Mouse (Mus musculus) forebrain, embryonic 14.5 days (tissue): ENCODE measurements around the gene Btg1-ps2. TPM values are rescaled to one million over a fixed set of nuclear protein-coding genes. Genes with fewer than 3 reads are reported as not detected.
A peak's percentile ranks its signal among the peaks of the same experiment; 100 is the strongest.
"Not testable (repeated sequence)": the region's sequence is repeated elsewhere in the genome, so short reads cannot be mapped to it uniquely, and the experiment has no call there.

Experiments
- ATAC-seq: fragments of 200-750 bp; cut with Nextera tagmentation; 2 replicates; pipeline ENCODE4 v1.8.0; 2017; ENCODE audit warnings: mild to moderate bottlenecking, moderate library complexity
- DNase-seq: peaks from one replicate; pipeline ENCODE4 v3.0.0-alpha.2; 2015; ENCODE audit warnings: low spot score
- H3K27ac ChIP-seq: fragments of 300-500 bp; sonication (generic); 2 replicates; pipeline ENCODE4 v1.5.1; 2014; ENCODE audit warnings: low read depth, mild to moderate bottlenecking, control low read depth, low read length, moderate library complexity
- H3K27me3 ChIP-seq: fragments of 300-500 bp; sonication (generic); replicated peaks from 2 replicates; pipeline ENCODE4 v1.6.1; 2014; ENCODE audit warnings: low read length, control low read depth, mixed read lengths; ENCODE audit not compliant: control insufficient read depth, insufficient read depth
- H3K36me3 ChIP-seq: fragments of 300-500 bp; sonication (generic); 2 replicates; pipeline ENCODE4 v1.6.1; 2014; ENCODE audit warnings: low read length, control low read depth; ENCODE audit not compliant: control insufficient read depth, insufficient read depth
- H3K4me1 ChIP-seq: fragments of 300-500 bp; sonication (generic); 2 replicates; pipeline ENCODE4 v1.6.1; 2014; ENCODE audit warnings: antibody characterized with exemption, low read length, control low read depth; ENCODE audit not compliant: control insufficient read depth, insufficient read depth
- H3K4me2 ChIP-seq: fragments of 300-500 bp; sonication (generic); 2 replicates; pipeline ENCODE4 v1.6.1; 2014; ENCODE audit warnings: mild to moderate bottlenecking, control low read depth, low read length
- H3K4me3 ChIP-seq: fragments of 300-500 bp; sonication (generic); 2 replicates; pipeline ENCODE4 v1.5.1; 2014; ENCODE audit warnings: low read depth, low read length, control low read depth
- H3K9ac ChIP-seq: fragments of 300-500 bp; sonication (generic); 2 replicates; pipeline ENCODE4 v1.6.1; 2014; ENCODE audit warnings: mild to moderate bottlenecking, low read length, control low read depth, moderate library complexity
- H3K9me3 ChIP-seq: fragments of 300-500 bp; sonication (generic); replicated peaks from 2 replicates; pipeline ENCODE4 v1.6.1; 2016; ENCODE audit warnings: low read length, control low read depth, mixed read lengths; ENCODE audit not compliant: control insufficient read depth
- WGBS: fragments of 180-500 bp; shearing (Covaris S2); extraction: QIAGEN DNeasy Blood & Tissue Kit; methylation state at CpG from one replicate; pipeline ENCODE4 v1.1.7; 2014; 5-methylcytosine and 5-hydroxymethylcytosine counted together
- polyA plus RNA-seq: library from polyadenylated mRNA; unstranded; fragments of >200 nt; fragmentation: Nextera tagmentation; extraction: Ambion mirVana; gene quantifications from 2 replicates; pipeline ENCODE4 v1.2.1, GENCODE M21; 2014

Btg1-ps2 gene
- polyA plus RNA-seq: not detected in 2 replicates

- not testable (repeated sequence) for H3K9ac ChIP-seq, ATAC-seq, H3K4me1 ChIP-seq, H3K4me2 ChIP-seq, H3K9me3 ChIP-seq, DNase-seq, H3K27ac ChIP-seq, H3K36me3 ChIP-seq, H3K27me3 ChIP-seq, H3K4me3 ChIP-seq
These were observed at the start of gene Btg1-ps2 for GRCm38 (mm10) chrX:38043014-38043413. Gene Btg1-ps2, minus strand, starts transcription at chrX:38043114.

DNA sequence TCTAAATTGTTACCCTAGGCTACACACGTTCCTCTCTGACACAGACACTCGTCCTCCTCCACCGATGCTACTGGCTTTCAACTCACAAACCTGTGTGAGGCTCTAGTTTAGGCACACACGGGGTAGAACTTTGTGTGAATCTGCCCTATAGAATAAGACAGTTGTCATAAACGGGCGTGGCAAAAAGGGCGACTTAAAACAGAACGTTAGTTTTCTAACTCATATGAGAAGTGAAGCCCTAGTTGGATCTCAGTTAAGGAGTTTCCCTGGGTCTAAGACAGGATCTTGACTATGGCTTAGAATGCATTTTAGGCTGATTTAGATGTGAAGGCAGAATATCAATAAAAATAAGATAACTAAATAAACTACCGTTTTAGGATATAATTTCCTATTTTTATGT is 42.1 kb upstream of the Btg1-ps2 start, which contains the start of gene Rhox11:
Gene Rhox11 (minus strand): TSS at position 101 of the 400 bp plus-strand sequence.
- Histone ChIP-seq H3K9ac (no peak within 1 kb of the TSS), H3K27me3 (no peaks in the 10 kb centered on the region), H3K4me3 (no peak within 1 kb of the TSS), H3K36me3 (no peaks in the 10 kb centered on the region), H3K9me3 (no peaks in the 10 kb centered on the region), H3K27ac (no peak within 1 kb of the TSS), H3K4me2 (no peak within 1 kb of the TSS), H3K4me1 (no peaks in the 10 kb centered on the region)
- no peak for DNase-seq
- 89% methylated on average over 9 of the region's 9 CpGs for WGBS
- no peak for ATAC-seq

GRCm38 (mm10) chrX:38084226-38084625 is 41.3 kb upstream of the Btg1-ps2 start:
- Histone ChIP-seq H3K36me3 (no peaks in the 10 kb centered on the region), H3K9ac (no peak overlapping the region), H3K27me3 (no peaks in the 10 kb centered on the region), H3K27ac (no peak overlapping the region), H3K9me3 (no peaks in the 10 kb centered on the region), H3K4me3 (no peak overlapping the region), H3K4me2 (no peak overlapping the region), H3K4me1 (no peaks in the 10 kb centered on the region)
- no peak for ATAC-seq
- DNase-seq: peak; percentile 54
- 26% methylated on average over 12 of the region's 12 CpGs for WGBS

DNA sequence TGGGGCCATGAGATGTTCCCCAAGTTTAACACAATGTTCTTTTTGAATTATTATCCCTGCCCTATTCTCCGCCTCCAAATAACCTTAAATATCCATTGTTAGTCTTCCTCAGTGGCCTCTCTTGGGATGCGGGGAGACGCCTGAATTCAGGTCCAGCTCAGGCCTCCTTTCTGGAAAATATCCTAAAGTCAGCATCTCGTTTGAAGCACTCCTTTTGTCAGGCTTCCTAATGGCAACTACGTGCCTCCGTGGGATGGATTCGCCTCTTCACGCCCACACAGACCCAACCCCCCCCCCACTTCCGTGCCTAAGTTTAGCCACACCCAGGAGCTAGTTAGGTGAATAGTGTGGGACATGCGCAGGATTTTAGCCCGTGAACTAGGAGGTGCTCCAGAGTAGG is 23.3 kb upstream of the Btg1-ps2 start, which contains the start of gene Rhox10:
Gene Rhox10 (plus strand): TSS at position 301 of the 400 bp plus-strand sequence.
- DNase-seq (no peak), ATAC-seq (no peak)
- Histone ChIP-seq H3K36me3 (no peaks in the 10 kb centered on the region), H3K27me3 (no peaks in the 10 kb centered on the region), H3K9ac (no peak within 1 kb of the TSS), H3K4me1 (no peaks in the 10 kb centered on the region), H3K4me3 (no peak within 1 kb of the TSS), H3K27ac (no peak within 1 kb of the TSS), H3K4me2 (no peak within 1 kb of the TSS), H3K9me3 (no peaks in the 10 kb centered on the region)
- WGBS: 91% methylated on average over 11 of the region's 11 CpGs

DNA sequence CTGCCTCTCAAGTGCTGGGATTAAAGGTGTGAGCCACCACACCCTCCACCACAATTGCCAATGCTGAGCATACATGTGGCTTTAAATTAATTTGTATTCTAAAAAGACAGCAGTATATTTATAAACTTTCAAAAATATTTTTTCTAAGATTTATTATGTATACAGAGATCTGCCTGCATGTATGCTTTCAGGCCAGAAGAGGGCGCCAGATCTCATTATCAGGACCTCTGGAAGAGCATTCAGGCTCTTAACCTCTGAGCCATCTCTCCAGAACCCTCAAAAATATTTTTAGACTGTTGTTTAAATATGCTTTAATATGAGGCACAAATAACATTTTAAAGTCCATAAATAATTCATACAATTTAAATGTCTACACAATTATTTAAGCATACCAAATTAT is 18.6 kb upstream of the Btg1-ps2 start:
- no peaks in the 10 kb centered on the region for H3K9me3 ChIP-seq
- H3K4me1 ChIP-seq: no peaks in the 10 kb centered on the region
- DNase-seq (peak; percentile 30), ATAC-seq (no peak)
- 3% methylated on average over 1 of the region's 1 CpGs for WGBS
- H3K4me3 ChIP-seq: no peak overlapping the region
- H3K4me2 ChIP-seq: no peak overlapping the region
- H3K27me3 ChIP-seq: no peaks in the 10 kb centered on the region
- no peaks in the 10 kb centered on the region for H3K36me3 ChIP-seq
- no peak overlapping the region for H3K9ac ChIP-seq
- H3K27ac ChIP-seq: no peak overlapping the region

GRCm38 (mm10) chrX:38039666-38040065 is 3.2 kb downstream of the Btg1-ps2 start:
- Histone ChIP-seq H3K4me2 (no peak overlapping the region), H3K27me3 (no peaks in the 10 kb centered on the region), H3K27ac (no peak overlapping the region), H3K4me1 (no peaks in the 10 kb centered on the region), H3K9me3 (no peaks in the 10 kb centered on the region), H3K4me3 (no peak overlapping the region), H3K9ac (no peak overlapping the region), H3K36me3 (no peaks in the 10 kb centered on the region)
- DNase-seq (no peak), ATAC-seq (no peak)
- WGBS: 94% methylated on average over 5 of the region's 5 CpGs

DNA sequence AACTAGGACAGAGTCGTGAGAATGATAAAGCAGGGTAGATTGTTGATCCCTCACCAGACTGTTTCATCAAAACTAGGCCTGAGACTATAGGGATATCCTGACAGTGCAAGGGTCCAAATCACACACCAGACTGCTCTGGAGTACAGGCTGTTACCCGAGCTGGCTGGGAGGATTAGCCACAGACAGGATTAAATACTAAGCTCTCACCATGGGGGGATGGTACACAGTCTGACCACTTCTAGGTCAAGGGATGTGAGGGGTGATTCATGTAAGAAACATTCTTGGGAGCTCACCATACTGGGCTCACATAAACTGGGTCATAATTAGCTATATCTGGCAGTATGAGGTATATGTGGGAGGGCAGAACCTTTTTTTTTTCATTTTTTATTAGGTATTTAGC is 9.1 kb downstream of the Btg1-ps2 start:
- Histone ChIP-seq H3K4me3 (no peak overlapping the region), H3K27me3 (no peaks in the 10 kb centered on the region), H3K27ac (no peak overlapping the region), H3K9me3 (no peaks in the 10 kb centered on the region), H3K36me3 (no peaks in the 10 kb centered on the region), H3K9ac (no peak overlapping the region), H3K4me2 (no peak overlapping the region), H3K4me1 (no peaks in the 10 kb centered on the region)
- ATAC-seq (no peak), DNase-seq (no peak)
- WGBS: 58% methylated on average over 2 of the region's 2 CpGs

DNA sequence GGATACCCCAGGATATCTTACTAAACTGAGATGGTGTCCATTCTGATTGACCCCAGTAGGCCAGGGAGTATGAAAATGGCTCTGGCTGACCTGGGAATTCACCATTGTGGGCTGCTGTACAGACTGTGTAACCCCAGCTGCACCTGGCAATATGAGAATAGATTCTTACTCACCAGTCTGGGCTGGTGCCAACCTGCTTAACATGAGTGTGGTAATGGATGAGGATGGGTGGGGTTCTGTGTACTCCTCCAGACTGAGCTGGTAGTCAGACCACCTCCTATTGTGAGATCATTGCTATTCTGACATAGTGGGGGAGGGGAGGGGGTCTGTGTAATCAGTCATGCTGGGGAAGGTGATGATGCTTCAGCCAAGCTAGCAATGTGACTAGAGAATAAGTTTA is 24.3 kb downstream of the Btg1-ps2 start, which contains the start of gene Btg1-ps1:
Gene Btg1-ps1 (minus strand): TSS at position 219 of the 400 bp plus-strand sequence.
- not testable (repeated sequence) for H3K9ac ChIP-seq, ATAC-seq, H3K4me2 ChIP-seq, H3K27ac ChIP-seq, H3K27me3 ChIP-seq, H3K4me1 ChIP-seq, DNase-seq, H3K4me3 ChIP-seq, H3K9me3 ChIP-seq, H3K36me3 ChIP-seq

DNA sequence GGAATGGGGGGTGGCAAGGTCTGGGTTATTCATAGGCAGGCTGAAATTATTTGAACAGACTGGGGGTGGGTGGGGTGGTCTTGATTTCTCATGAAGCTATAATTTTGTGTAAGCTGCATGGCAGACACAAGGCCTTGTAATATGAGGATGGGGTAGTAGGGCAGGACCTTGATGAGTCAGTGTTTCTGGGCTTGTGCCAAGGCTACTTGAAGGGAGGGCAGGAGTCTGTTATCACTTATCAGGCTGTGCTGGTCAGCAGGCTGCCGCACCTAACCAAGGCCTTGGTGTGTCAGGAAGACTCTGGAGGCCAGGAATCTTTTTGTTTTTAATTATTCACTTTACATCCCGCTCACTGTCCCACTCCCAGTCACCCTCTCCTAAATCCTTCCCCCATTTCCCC is 34.2 kb downstream of the Btg1-ps2 start:
- Histone ChIP-seq H3K27me3 (no peaks in the 10 kb centered on the region), H3K4me1 (no peaks in the 10 kb centered on the region), H3K9me3 (no peaks in the 10 kb centered on the region), H3K9ac (no peak overlapping the region), H3K4me2 (no peak overlapping the region), H3K27ac (no peak overlapping the region), H3K36me3 (no peaks in the 10 kb centered on the region), H3K4me3 (no peak overlapping the region)
- DNase-seq: no peak
- no peak for ATAC-seq
- WGBS: 68% methylated on average over 2 of the region's 2 CpGs
